Mouse (Mus musculus) spleen, postnatal 36 days (tissue): ENCODE measurements at regions not wholly inside any gene's neighbourhood (a gene's known extent, or its start where the extent isn't known, plus 50 kb on each side); places are given as distances from the start of the nearest gene placed in this dataset.

Source experiments
- DNase-seq, 2 experiments: peaks; one replicate each; pipeline ENCODE4 v3.0.0; 2022; ENCODE audit warnings: low spot score in 2 of 2, mixed read lengths in 1 of 2

GRCm38 (mm10) chrX:52668679-52669078 is 54.9 kb upstream of the Gpc3 start:
- no peak for DNase-seq

GRCm38 (mm10) chrX:52679045-52679444 is 65.3 kb upstream of the Gpc3 start:
- peak in 1 of 2 experiments; percentile 2 for DNase-seq

- no peak for DNase-seq
These were observed 80.6 kb upstream of the Gpc3 start for GRCm38 (mm10) chrX:52694392-52694791.

- DNase-seq: no peak
These were observed 85.9 kb upstream of the Gpc3 start for GRCm38 (mm10) chrX:52699615-52700014.

- no peak for DNase-seq
These were observed 73.5 kb upstream of the Ccdc160 start for GRCm38 (mm10) chrX:52717495-52717894.

GRCm38 (mm10) chrX:52738116-52738515 is 52.9 kb upstream of the Ccdc160 start:
- DNase-seq: no peak
